Mouse (Mus musculus) activated CD4-positive, CD25-positive, alpha-beta regulatory T cell (primary cell): ENCODE measurements around the gene Nt5e. TPM values are rescaled to one million over a fixed set of nuclear protein-coding genes. Genes with fewer than 3 reads are reported as not detected.

ENCODE experiments used
- polyA plus RNA-seq, 2 experiments: library from polyadenylated mRNA; unstranded; fragments of 100-300 nt; shearing (Covaris generic); gene quantifications; one replicate each; pipeline ENCODE4 v1.2.1; 2017

Nt5e gene
- 100 to 1,000 TPM in 1 of 2 experiments, 10 to 100 TPM in 1; 86.7 to 135 TPM for polyA plus RNA-seq

GRCm38 (mm10) chr9:88326930-88327901, at the start of gene Nt5e:
Gene Nt5e, plus strand, starts transcription at chr9:88327197.

Other genes starting within 250 kb of the Nt5e start
- 10 to 100 TPM; 35.7 to 74.5 TPM for gene Snx14, start 111.8 kb downstream of the Nt5e start, polyA plus RNA-seq
- gene Gm20537, start 129.4 kb downstream of the Nt5e start, polyA plus RNA-seq, result 1 to 10 TPM in 1 of 2 experiments, under 1 TPM in 1; 0.97 to 1.7 TPM
- 100 to 1,000 TPM in 1 of 2 experiments, 10 to 100 TPM in 1; 74.6 to 105 TPM for gene Syncrip, start 155.4 kb downstream of the Nt5e start, polyA plus RNA-seq
- 10 to 100 TPM; 12.4 to 20.5 TPM for gene Zfp949, start 220.8 kb downstream of the Nt5e start, polyA plus RNA-seq